Mouse (Mus musculus) olfactory bulb, adult 2 months (tissue): ENCODE measurements around the gene Tpp2.

ENCODE experiments used
- CTCF ChIP-seq: fragments of 200-500 bp; IDR thresholded peaks from 2 replicates; pipeline ENCODE4 v1.5.1; 2012; ENCODE audit warnings: low read depth, mild to moderate bottlenecking, low read length, moderate library complexity; ENCODE audit not compliant: insufficient read depth
- POLR2A ChIP-seq: fragments of 200-500 bp; IDR thresholded peaks from 2 replicates; pipeline ENCODE4 v1.6.1; 2012; ENCODE audit warnings: mild to moderate bottlenecking, low read depth, low read length, moderate library complexity; ENCODE audit not compliant: insufficient read depth

- TF ChIP-seq POLR2A (no peak), CTCF (no peak)
These were observed 35.9 kb downstream of the Tpp2 start for GRCm38 (mm10) chr1:43969361-43969760.
